Mouse (Mus musculus) thymus, postnatal 25 days (tissue): ENCODE results near the gene CN725425.

Experiments
- DNase-seq: peaks from one replicate; pipeline ENCODE4 v3.0.0; 2022

Gene CN725425

DNA sequence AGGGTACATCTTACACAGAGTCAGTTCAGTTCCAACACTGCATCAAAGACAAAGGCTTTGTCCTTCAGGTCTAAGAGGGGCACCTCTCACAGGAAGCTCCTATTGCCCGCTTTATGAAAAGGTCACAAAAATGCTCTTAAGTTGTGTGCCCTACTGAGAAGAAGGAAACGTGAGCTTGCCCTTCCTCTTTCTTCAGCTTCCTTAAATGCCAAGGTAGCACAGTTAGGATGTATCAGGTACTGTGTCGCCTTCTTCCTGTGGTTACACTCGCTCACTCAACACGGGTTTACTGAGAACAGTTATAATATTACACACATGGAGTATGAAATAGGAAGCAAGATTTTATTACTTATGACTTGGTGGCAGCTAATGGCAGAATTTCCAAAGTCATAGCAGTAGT lies 38.0 kb downstream of the CN725425 start:
- no peak for DNase-seq

DNA sequence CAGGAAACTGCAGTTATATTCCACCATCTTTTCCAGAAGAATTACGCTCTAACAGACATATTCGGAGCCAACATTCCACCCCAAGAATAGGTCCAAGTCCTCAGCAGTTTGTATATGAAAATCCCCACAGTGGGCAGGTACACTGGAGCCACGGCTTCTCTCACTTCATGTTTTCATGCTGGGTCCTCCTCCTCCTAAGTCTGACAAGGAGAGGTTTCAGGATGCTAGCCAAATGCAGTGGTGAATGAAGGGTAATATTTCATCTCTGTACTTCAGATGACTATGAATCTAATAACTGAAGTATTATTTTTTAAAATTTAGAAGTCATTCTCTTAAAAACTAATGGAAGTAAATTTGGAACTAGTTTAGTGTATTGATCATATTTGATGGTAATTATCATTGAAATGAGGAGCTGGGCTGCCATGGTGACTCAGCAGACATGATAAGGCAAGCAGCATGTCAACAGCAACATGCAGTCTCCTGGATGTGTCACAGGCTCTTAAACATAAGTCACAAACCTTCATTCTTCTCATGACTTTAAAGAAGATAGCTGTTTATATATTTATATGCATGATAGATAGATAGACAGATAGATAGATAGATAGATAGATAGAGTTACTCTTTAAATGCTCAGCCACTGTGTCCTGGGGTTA lies 41.5 kb downstream of the CN725425 start:
- no peak for DNase-seq

DNA sequence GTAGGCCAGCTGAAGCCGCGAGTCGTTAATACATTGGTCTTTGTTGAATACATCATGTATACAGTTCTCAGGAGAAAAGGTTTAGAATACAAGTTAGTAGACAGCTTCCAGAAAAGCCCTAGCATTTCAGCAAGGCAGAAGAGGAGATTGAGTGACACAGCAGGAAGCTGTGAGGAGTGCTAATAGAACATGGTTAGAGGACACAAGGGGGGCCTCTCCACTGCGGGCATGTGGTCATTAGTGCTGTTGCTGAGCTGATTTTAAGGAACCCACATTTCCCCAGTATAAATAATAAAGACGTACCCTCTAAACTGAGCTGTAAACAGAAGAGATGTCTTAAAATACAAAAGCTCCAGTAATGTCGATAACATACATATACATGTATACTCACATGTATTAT lies 51.5 kb downstream of the CN725425 start:
- no peak for DNase-seq

DNA sequence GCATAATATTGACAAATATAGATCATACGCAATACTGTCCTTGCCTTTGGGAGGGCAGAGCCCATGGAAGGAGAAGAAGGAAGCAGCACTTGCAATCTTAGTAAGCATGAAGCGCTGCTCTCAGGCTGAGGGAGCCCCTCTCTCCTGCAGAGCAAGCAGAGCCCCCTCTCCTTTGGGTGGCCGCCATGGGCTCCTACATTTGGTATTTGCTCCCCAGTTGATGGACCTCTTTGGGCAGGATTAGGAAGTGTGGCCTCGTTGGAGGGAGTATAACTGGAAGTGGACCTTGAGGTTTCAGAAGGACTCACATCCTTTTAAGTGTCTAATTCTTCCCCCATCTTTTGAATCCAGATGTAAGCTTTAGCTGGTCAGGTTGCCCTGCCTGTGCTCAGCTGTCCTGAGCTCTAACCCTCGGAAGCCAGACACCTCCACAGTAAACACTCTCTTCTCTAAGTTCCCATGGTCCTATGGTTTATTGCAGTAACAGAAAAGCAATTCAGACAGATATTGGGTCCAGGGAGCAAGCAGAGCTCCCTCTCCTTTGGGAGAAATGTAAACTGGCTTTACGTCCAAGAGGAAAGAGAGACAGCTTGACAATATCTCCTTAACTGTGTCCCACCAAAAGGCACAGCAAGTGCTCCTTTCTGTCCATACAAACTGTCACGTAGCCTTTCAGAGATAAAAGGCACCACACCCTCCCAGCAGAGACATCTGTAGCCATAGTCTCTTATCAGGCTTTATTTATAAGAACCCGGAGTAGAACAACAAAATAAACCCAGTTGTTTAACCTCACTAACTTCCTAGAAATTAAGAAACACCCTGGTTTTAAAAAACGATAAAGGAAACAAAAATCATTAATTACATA lies 52.5 kb downstream of the CN725425 start:
- no peak for DNase-seq

DNA sequence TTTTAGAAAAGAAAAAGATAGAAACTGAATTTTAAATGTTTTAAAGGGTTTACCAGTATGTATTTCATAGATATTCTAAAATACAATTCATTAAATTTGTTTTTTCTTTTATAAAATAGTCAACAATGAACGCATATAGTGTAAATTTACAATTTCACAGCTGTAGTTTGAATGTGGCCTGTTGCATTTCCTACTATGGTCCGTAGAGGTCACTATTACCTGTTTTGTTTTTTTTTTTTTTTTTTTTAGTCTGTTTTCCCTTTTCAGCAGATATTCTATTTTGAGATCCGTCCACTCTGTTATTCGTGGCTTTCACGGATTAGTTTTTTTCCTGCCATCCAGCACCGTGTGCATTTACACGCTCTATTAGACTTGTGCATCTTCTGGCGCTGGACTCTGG lies 53.7 kb downstream of the CN725425 start:
- DNase-seq = no peak

DNA sequence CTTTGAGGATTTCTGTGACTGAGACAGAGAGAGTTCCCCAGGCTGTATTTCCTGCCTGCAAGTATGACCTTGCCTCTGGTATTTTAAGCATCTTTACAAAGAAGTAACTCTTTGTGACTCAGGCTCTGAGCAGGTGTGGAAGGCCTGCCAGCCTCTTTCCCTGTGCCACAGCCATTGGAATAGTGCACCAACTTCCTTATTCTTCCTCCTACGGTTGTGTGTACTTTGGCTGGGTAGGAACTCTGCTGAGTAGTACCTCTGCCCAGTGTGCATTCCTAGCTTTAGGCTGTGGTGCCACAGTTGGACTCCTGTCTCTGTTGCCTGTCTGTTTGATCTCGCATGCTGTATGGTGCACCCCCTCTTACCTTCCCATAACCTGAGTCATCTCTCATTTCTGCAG lies 56.0 kb downstream of the CN725425 start:
- no peak for DNase-seq

DNA sequence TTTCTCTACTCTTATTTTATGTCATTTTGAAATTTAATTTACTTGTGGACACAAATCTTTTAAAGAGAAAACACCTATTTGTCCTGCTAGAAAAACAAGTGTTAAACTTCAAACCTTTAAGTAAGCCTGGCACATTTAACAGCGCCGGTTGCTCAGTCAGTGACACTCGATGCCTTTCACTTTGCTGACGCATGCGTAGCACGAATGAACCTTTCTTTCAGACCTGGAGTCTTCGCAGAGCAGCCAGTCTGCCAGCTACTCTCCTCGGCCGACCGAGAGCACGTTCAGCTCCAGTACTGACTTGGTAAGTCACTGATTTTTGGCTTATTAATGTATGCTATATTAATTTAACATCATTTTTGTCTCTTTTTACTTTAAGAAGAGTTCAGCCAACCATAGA lies 57.8 kb downstream of the CN725425 start:
- DNase-seq = no peak

DNA sequence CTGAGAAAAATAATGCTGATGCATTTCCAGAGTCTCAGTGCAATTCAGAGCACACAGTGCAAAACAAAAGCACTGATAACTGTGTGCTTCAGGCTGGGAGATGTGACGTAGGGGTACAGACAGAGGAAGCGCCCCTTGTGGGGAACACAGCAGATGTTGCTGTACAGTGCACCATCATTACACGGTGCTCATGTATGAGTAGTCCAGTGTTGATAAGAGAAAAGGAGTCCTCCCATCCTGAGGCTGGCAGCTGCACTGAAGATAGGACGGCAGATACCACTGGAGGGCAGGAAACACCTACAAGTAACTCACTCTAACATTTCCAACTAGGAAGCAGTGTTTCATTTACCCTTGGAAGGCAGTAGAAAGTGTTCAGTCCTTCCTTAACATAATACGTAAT lies 61.3 kb downstream of the CN725425 start:
- DNase-seq = no peak

DNA sequence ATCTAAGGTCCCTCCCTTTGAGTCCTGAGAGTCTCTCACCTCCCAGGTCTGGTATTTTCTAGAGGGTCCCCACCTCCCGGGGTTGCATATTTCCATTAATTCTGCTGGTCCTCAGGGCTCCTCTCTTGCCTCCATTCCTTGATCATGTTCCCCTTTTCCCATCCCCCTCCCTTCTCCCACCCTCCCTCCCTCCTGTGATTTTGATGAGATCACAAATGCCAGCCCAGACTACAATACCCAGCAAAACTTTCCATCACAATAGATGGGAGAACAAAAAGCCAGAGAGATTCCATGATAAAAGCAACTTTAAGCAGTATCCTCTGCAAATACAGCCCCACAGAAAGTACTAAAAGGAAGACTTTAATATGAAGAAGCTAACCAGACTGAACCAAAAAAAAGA lies 64.6 kb downstream of the CN725425 start:
- no peak for DNase-seq

DNA sequence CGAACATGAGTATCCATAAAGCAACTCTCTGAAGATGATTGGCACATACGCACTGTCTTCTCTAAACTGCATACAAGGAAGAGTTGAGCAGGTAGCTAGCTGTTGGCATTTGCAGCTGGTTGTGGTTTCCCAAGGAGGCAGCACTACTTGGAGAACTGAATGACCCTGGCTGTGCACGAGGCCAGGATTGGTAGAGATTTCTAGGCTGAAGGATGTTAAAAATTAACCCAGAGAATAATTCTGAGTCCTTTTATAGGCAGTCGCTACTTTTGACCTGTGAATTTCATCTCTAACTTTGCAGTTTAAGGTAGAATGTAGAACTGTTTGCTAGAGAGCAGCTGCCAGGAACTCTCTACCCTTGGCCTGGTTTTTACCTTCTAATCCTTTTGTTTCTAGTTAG lies 69.2 kb downstream of the CN725425 start:
- DNase-seq = no peak

DNA sequence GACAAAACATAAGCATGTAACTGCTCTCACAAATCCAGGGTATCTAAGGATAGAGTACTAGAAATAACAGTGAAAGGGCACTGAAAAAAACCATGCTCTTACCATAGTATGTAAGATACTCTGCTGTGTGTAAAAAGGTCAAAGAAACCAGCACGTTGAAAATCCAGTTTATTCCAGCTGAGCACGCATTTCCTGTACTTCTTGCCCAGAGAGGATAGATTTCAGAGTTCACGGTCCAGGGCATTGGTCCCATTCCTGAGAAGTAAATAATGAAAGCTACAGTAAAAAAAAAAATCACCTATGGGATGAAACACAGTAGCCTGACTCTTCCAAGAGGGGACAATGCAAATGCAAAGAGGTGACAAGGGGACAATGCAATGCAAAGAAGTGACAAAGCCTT lies 76.7 kb downstream of the CN725425 start:
- DNase-seq = no peak

DNA sequence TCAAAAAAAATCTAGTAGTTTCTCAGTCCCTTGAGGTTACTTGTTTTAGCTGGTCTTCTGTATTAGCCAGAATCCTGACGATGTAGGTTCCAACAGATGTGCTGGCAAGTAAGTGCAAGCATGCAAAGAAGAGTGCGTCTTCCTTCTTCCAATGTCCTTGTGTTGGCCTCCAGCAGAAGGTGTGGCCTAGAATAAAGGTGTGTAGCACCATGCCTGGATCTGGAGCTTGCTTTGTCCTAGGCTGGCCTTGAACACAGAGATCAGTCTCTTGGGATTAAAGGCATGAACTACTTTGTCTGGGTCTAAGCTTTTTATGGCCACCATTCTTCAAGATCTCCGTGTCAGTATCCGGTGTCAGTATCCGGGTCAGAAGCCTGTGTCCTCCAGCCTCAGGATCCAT lies 80.3 kb downstream of the CN725425 start:
- no peak for DNase-seq

DNA sequence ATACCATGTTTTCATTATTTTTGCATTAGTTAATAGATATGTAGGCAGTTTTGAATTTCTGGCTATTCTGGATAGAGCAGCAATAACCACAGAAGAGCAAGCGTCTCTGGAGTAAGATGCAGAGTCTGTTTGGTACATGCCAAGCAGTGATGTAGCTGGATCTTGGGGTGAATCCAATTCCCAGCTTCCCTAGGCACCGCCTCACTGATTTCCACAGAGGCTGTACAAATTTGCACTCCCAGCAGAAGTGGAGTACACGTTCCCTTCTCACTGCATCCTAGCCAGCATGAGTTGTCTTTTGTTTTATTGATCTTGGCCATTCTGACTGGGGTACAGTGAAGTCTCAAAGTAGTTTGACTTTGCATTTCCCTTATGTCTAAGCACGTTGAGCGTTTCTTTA lies 82.2 kb downstream of the CN725425 start:
- no peak for DNase-seq

DNA sequence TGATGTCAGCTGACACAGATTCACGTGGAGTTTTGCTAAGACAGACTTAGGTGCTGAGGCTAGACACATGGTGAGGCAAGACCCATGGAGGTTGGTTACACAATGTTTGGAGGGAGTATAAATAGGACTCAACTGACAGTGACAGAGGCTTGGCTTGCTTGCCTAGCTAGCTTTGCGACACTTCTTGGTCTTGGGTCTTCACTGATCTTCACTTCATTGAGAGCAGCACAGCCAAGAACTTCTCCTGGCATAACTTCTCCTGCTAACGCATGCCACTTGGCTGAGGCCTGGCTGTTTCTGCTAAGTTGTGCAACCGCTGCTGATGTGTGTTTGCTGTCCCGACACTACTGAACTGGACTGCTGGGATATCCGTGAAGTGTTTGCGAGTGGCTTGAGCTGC lies 83.5 kb downstream of the CN725425 start:
- no peak for DNase-seq

DNA sequence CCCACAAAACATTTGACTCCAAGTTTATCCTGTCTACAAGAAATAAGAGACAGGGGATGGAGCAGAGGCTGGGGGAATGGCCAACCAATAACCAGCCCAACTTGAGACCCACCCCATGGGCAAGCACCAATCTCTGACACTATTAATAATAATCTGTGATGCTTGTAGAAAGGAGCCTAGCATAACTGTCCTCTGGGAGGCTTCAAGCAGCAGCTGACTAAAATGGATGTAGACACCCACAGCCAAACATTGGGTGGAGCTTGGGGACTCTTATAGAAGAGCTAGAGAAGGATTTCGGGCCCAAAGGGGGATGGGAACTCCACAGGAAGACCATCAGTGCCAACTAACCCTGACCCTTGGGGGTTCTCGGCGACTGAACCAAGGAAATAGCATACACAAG lies 84.1 kb downstream of the CN725425 start:
- DNase-seq = no peak

DNA sequence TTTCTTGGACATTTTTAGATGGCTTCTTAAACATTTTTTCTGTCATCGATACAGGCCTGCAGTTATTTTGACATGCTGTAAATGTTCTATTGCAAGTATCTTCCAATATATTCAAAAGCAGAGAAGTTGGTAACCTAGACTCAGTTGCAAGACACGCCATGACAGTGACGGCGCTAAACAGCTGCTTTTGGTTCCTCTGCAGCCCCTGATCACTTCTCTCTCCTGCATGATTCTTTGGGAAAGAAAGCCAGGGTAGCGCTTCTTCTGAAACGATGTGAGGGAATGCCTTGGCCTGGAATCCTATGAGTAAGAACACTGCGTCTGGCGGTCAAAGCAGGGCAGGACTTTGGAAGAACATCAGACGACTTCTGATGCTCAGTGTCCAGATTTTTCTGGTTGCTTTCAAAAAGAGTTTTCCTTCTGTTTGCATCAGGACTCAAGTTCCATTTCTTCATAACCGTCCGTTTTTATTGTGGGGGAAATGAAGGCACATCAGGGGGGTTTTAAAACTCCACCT lies 100.1 kb downstream of the CN725425 start:
- DNase-seq = no peak

DNA sequence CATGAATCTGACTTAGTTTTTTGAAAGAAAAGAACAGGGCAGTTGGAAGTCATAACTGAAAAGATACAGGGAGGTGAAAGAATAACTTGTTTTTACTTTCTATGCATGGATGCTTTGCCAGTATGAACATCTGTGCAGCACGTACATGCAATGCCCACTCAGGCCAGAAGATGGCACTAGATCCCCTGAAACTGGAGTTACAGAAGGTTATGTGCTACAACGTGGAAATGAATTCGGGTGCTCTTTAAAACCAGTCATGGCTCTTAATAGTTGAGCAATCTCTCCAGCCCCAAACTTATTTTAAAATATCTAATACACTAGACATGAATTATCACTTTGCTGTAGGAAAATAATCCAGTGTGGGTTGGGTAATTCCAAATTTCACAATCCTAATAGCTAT lies 102.1 kb downstream of the CN725425 start:
- DNase-seq = peak; percentile 67

DNA sequence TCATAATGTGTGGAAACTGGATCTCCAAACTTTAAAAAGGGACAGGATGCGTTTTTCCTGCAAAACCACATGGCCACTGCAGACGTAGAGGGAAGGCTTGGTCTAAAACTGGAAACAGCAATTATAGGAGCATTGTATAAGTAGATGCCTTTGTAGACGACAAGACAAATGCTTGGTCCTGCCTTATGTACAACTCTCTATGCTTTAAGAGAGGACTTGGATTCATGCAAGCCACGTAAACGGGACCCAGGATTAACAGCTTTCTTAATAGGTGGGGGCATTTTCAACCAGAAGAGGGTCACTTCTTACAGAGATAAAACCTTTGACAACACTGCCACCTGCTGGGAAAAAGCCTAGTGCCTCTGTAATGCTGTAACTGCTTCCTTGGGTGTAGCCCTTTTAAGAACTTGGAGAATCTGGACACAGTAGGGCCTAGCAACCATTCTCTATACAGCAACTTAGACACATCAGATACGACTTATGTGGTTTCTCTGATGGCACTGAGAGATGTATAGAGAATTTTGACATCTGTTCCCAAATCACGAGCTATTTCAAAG lies 105.1 kb downstream of the CN725425 start:
- DNase-seq = no peak
